Comparison of ENCODE assay signal across 24 mouse cellular contexts in the genomic region with DNA sequence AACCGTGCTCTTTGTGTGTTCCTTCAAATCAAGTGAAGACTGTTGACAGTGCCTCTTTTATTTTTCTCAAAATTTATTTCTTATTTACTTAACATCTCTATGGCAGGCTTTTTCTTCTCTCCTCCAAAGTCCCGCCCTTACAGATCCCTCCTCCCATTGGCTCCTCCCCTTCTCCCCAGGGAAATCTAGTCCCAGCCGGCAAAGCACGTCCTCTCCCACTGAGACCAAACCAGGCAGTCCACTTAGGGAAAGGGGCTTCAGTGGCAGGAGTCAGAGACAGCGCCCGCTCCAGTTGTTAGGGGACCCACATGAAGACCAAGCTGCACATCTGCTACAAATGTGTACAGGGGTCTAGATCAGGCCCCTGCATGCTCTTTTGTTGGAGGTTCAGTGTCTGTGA.
A peak's percentile ranks its signal among the peaks of the same experiment; 100 is the strongest.
DNase-seq lines count a peak whose midpoint lies in the region; ATAC-seq and TF ChIP-seq lines count a peak whose summit lies in the region.
"Had no signal": no experiment of that assay in that cellular context is flagged by ENCODE, and none has a peak within 500 bp of the region (broad histone marks: within the 10 kb centered on the region; RNA-seq: fewer than 3 reads in every experiment).

No protein-coding gene starts in this region.

- WGBS in intestine, embryonic 15.5 days = 77% methylated on average over 6 of the region's 6 CpGs
- 74% methylated on average over 6 of the region's 6 CpGs for WGBS in intestine, postnatal 0 days
- 66% methylated on average over 6 of the region's 6 CpGs for WGBS in kidney, postnatal 0 days
- WGBS in forebrain, embryonic 15.5 days = 61% methylated on average over 6 of the region's 6 CpGs

- H3K4me3 ChIP-seq in intestine, embryonic 15.5 days (replicated peaks) = no peak overlapping the region
- no peak overlapping the region for H3K4me3 ChIP-seq in intestine, postnatal 0 days (ENCODE audit: low read depth, low read length)
- no peak overlapping the region for H3K4me3 ChIP-seq in kidney, postnatal 0 days (replicated peaks; ENCODE audit: low read depth, low read length)
- no peak overlapping the region for H3K4me3 ChIP-seq in forebrain, embryonic 15.5 days
- H3K4me3 ChIP-seq: erythroblast, embryonic 14.5 days; heart, adult 2 months; heart, embryonic 15.5 days; hindbrain, embryonic 10.5 days; midbrain, embryonic 13.5 days; myocyte; stomach, embryonic 15.5 days had no signal

- no peaks in the 10 kb centered on the region for H3K36me3 ChIP-seq in intestine, embryonic 15.5 days
- no peaks in the 10 kb centered on the region for H3K36me3 ChIP-seq in intestine, postnatal 0 days (ENCODE audit: control insufficient read depth, insufficient read depth)
- no peaks in the 10 kb centered on the region for H3K36me3 ChIP-seq in kidney, postnatal 0 days (ENCODE audit: insufficient read depth, low read length)
- no peaks in the 10 kb centered on the region for H3K36me3 ChIP-seq in forebrain, embryonic 15.5 days
- H3K36me3 ChIP-seq: heart, embryonic 15.5 days; hindbrain, embryonic 10.5 days; midbrain, embryonic 13.5 days; stomach, embryonic 15.5 days had no signal

- H3K9me3 ChIP-seq in intestine, embryonic 15.5 days = no peaks in the 10 kb centered on the region
- H3K9me3 ChIP-seq in intestine, postnatal 0 days (ENCODE audit: control insufficient read depth) = no peaks in the 10 kb centered on the region
- H3K9me3 ChIP-seq in kidney, postnatal 0 days (replicated peaks; ENCODE audit: low read length) = no peaks in the 10 kb centered on the region
- H3K9me3 ChIP-seq in forebrain, embryonic 15.5 days = no peaks in the 10 kb centered on the region
- H3K9me3 ChIP-seq: heart, embryonic 15.5 days; hindbrain, embryonic 10.5 days; midbrain, embryonic 13.5 days; stomach, embryonic 15.5 days had no signal

- H3K9ac ChIP-seq in intestine, embryonic 15.5 days = no peak overlapping the region
- no peak overlapping the region for H3K9ac ChIP-seq in intestine, postnatal 0 days (ENCODE audit: low read depth, low read length)
- no peak overlapping the region for H3K9ac ChIP-seq in kidney, postnatal 0 days (ENCODE audit: low read depth, low read length)
- H3K9ac ChIP-seq in forebrain, embryonic 15.5 days (replicated peaks) = no peak overlapping the region
- H3K9ac ChIP-seq: forebrain, postnatal 0 days; heart, embryonic 15.5 days; liver, postnatal 0 days; midbrain, embryonic 13.5 days; stomach, embryonic 15.5 days had no signal

- H3K4me1 ChIP-seq in intestine, embryonic 15.5 days (replicated peaks) = no peaks in the 10 kb centered on the region
- no peaks in the 10 kb centered on the region for H3K4me1 ChIP-seq in intestine, postnatal 0 days (replicated peaks; ENCODE audit: control insufficient read depth, insufficient read depth, low read length)
- H3K4me1 ChIP-seq in kidney, postnatal 0 days (replicated peaks; ENCODE audit: insufficient read depth, low read length) = no peaks in the 10 kb centered on the region
- no peaks in the 10 kb centered on the region for H3K4me1 ChIP-seq in forebrain, embryonic 15.5 days
- H3K4me1 ChIP-seq: heart, embryonic 15.5 days; hindbrain, embryonic 10.5 days; midbrain, embryonic 13.5 days; stomach, embryonic 15.5 days had no signal

- ATAC-seq in intestine, embryonic 15.5 days = no peak
- no peak for ATAC-seq in intestine, postnatal 0 days
- ATAC-seq in kidney, postnatal 0 days (replicated peaks; ENCODE audit: low FRiP score, low read depth) = no peak
- ATAC-seq in forebrain, embryonic 15.5 days (replicated peaks) = no peak
- ATAC-seq: forebrain, postnatal 0 days; liver, postnatal 0 days; midbrain, embryonic 13.5 days had no signal

- no peak for TF ChIP-seq CTCF in intestine, postnatal 0 days (IDR thresholded peaks at IDR 0.05; ENCODE audit: low read depth)
- TF ChIP-seq CTCF in kidney, postnatal 0 days (IDR thresholded peaks at IDR 0.05; ENCODE audit: low read depth) = no peak

- 0 out of 2 replicates have a peak overlapping the region, but pooled peaks have one; percentile 17 for H3K27ac ChIP-seq in intestine, embryonic 15.5 days
- no peak overlapping the region for H3K27ac ChIP-seq in intestine, postnatal 0 days (ENCODE audit: low read depth, low read length)
- H3K27ac ChIP-seq in kidney, postnatal 0 days = peak overlapping the region; percentile 73
- H3K27ac ChIP-seq in forebrain, embryonic 15.5 days (replicated peaks) = no peak overlapping the region
- H3K27ac ChIP-seq: heart, adult 2 months; heart, embryonic 15.5 days; hindbrain, embryonic 10.5 days; macrophage; midbrain, embryonic 13.5 days; stomach, embryonic 15.5 days had no signal

- H3K27me3 ChIP-seq in intestine, embryonic 15.5 days (replicated peaks) = no peaks in the 10 kb centered on the region
- H3K27me3 ChIP-seq in intestine, postnatal 0 days (replicated peaks; ENCODE audit: control insufficient read depth, insufficient read depth, low read length) = no peaks in the 10 kb centered on the region
- no peaks in the 10 kb centered on the region for H3K27me3 ChIP-seq in kidney, postnatal 0 days (ENCODE audit: insufficient read depth, low read length)
- H3K27me3 ChIP-seq in forebrain, embryonic 15.5 days = no peaks in the 10 kb centered on the region
- H3K27me3 ChIP-seq: heart, embryonic 15.5 days; midbrain, embryonic 13.5 days; stomach, embryonic 15.5 days had no signal

- DNase-seq in urinary bladder, postnatal 36 days (ENCODE audit: low spot score in 2 of 2) = peak; percentile 26 to 46
- DNase-seq in urinary bladder, adult 2 months (ENCODE audit: low spot score) = no peak
- DNase-seq in kidney, postnatal 0 days (ENCODE audit: low spot score) = peak; percentile 90
- no peak for DNase-seq in adrenal gland, adult 8-10 months
- no peak for DNase-seq in adrenal gland, postnatal 10 days
- DNase-seq: cerebellum, adult 11 months; cerebellum, postnatal 25 days; forebrain, postnatal 0 days; heart, adult 2 months; layer of hippocampus, postnatal 36 days; liver; liver, postnatal 0 days; spleen, adult 18-20 months; thymus, postnatal 14 days had no signal

- H3K4me2 ChIP-seq in intestine, embryonic 15.5 days (replicated peaks) = no peak overlapping the region
- no peak overlapping the region for H3K4me2 ChIP-seq in intestine, postnatal 0 days (replicated peaks; ENCODE audit: low read depth)
- no peak overlapping the region for H3K4me2 ChIP-seq in kidney, postnatal 0 days (ENCODE audit: low read length)
- no peak overlapping the region for H3K4me2 ChIP-seq in forebrain, embryonic 15.5 days (replicated peaks)
- H3K4me2 ChIP-seq: heart, embryonic 15.5 days; midbrain, embryonic 13.5 days; stomach, embryonic 15.5 days had no signal

Comparison
In these comparisons a context has a peak if more than half of its experiments do, and no peak if none do; other contexts are left out.
1. H3K27ac ChIP-seq: peak in intestine, embryonic 15.5 days (single experiment) and kidney, postnatal 0 days (single experiment); none in intestine, postnatal 0 days (single experiment) and forebrain, embryonic 15.5 days (single experiment).
2. DNase-seq: peak in urinary bladder, postnatal 36 days (2 of 2) and kidney, postnatal 0 days (single experiment); none in urinary bladder, adult 2 months (single experiment), adrenal gland, adult 8-10 months (single experiment) and adrenal gland, postnatal 10 days (single experiment).